Mouse (Mus musculus) kidney, postnatal 14 days (tissue): ENCODE measurements around the gene Ubox5.
A peak's percentile ranks its signal among the peaks of the same experiment; 100 is the strongest.
"Not testable (repeated sequence)": the region's sequence is repeated elsewhere in the genome, so short reads cannot be mapped to it uniquely, and the experiment has no call there.

ENCODE experiments used
- DNase-seq: peaks from one replicate; pipeline ENCODE4 v3.0.0; 2022; ENCODE audit warnings: mixed read lengths

Gene Ubox5

DNA sequence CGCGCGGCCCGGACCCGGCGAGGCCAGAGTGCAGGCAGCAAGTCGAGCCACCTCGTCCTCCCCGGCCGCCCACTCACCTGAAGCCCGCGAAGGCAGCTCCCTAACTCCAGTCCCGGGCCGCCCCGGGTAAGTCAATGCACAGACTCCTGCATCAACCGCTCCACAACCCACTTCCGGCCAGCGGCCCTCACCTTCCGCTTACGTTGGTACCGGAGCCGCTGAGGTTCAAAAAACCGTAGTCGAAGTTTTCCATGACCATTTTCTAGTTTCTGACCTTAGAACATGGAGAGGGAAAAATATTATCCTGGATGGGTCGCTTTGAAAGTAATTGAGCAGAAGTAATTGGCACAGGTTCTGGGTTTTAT lies at the start of gene Ubox5, which contains the start of gene Fastkd5:
Gene Ubox5 (minus strand): TSS at position 200 of the 365 bp plus-strand sequence.
Gene Fastkd5 (minus strand): TSS at position 189 of the 365 bp plus-strand sequence.
- peak; percentile 94 for DNase-seq

DNA sequence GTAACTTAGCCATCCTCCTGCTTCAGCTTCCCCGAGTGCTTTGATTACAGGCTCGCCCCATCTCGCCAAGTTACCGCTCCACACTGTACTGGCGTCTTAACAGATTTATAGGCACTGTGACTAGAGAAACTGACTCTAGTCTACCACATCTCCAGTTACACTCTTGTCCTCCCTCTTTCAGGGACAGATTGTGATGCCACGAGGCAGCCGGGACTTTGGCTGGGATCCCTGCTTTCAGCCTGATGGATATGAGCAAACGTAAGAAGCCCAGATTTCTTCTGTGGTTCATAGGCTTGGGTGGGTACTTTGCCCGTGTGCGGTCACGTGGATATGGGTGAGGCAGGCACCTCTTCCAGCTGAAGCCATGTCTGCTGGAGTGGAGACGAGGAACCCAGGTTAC lies 49.3 kb upstream of the Ubox5 start:
- no peak for DNase-seq

DNA sequence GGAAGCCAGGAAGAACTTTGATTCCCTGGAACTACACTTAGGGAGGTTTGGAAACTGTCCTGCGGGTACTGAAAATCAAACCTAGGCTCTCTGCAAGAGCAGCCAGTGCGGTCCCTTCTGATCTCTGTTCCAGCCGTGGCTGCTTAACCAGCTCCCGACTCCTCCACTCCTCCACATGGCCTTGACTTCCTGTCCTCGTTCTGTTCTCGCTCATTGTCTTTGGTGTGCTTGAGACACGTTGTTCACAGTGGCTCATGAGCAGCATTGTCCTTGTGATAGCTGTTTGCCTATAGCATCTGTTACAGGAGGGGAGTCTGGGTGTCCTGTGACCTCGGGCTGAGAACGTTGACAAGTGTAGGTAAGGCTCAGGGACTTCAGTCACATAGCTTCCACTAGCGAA lies 47.4 kb upstream of the Ubox5 start:
- DNase-seq: no peak

DNA sequence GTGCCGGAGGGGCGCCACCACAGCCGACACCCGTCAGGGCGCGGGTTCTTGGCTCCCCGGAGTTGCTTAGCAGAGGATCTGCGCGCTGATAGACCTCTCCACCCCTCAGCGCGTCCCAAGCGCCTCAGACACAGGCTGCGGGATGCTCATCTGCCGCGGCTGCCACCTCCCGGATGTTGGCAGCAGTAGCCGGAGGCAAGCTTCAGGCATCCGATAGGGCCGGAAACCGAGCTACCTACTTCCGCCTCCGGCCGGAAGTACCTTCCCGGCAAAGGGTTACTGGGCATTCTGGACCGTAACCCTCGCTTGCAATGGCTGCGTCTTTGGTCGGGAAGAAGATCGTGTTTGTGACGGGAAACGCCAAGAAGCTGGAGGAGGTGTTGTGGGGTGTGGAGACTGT lies 37.7 kb upstream of the Ubox5 start, which contains the start of gene Itpa:
Gene Itpa (plus strand): TSS at position 52 of the 400 bp plus-strand sequence.
- peak; percentile 91 for DNase-seq

DNA sequence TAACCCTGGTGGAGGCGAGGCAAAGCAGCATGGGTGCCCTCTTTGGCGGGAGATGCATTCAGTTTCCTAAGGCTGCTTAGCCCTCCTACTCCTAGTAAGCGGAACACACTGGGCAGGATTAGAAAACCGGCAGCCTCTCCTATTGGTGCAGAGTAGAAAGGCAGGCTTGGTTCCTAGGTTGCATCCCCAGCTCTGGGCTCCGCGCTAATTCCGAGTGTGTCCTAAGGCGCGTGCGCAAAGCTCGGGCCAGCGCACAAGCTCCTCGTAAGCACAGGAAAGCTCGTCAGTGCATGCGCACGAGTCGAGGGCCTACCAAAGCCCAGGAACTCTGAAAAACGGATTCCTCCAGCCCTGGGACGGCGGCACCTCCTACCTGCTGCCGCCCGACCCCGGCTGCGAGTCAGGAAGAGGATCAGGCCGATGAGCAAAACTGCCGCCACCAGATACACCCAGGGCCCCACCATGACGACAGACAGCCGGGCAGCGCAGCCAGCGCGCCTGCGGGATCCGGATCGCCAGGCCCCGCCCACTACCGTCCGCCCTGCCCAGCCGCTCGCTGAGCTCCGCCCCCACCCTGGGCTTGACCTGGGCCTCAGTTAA lies 34.4 kb upstream of the Ubox5 start, which contains the start of gene Ddrgk1:
Gene Ddrgk1 (minus strand): TSS at position 558 of the 600 bp plus-strand sequence.
- peak; percentile 95 for DNase-seq

DNA sequence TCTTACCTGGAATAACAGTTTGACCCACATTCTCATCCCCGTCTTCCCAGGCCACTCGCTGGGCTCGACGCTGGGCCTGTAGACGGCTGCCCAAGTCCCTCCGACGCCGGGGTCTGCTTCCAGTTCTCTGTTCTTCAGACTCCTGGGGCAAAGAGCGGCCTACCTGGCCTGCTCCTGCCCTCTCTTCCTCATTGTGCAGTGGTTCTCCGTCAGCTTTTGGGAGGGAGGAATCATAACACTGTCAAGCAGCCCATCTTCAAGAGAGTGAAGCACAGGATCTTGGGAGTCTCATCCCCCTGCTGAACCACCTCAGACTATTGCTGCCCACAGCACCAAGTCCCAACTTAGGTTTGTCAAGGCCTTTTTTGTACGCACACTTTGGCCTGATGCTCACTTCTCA lies 33.5 kb upstream of the Ubox5 start:
- DNase-seq: no peak

DNA sequence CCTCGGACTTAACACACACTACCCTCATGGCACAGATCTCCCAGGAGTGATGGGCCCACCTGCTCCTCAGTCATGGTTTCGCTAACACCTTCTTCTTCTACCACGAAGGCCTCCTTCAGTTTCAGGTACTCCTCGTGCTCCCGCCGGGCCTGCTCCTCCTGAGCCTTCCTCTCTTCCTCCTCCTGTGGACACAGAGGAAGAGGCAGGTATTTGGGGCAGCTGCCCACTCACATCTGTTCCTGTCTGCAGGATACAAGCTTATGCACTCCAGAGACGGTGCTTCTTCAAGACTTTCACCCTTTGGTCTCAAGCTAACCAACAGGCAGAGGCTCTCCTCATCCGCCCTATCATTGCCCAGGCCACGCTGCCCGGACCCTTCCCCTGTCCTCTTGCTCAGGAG lies 28.7 kb upstream of the Ubox5 start:
- DNase-seq: no peak

DNA sequence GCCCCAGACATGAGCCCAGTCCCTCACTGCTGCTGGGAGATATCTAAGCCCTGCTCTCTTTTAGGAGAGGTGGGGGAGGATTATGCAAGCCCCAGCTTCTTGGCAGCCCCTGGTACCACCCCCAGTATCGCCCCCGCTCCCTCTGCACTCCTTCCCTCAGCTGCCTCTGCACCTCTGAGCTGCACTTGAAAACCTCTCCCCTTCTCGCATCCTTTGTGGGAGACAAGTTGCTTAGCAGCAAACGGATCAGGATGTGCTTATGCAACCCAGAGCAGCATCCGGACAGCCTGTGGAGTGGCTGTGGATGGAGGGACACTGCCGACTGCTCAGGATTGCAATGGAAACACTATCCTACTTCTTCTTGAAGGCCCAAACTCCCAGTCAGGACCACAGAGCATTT lies 27.7 kb upstream of the Ubox5 start:
- no peak for DNase-seq

DNA sequence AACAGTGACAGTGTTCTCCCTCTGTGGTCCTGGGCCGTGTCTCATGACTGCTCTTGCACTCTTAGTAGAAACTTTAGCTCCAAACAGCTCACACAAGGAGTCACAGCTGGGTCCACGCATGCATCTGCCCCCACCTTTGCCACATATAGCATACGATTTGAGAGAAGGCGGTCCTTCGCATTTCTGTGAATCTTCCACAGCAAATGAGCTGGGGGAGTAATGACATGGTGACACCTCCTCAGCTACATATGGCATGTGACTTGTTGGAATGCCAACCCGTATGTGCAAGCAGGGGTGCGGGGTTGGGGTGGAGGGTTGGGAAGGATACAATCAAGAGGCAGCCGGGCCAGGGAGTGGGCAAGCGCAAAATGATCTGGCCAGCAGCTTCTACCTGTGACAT lies 26.7 kb upstream of the Ubox5 start:
- no peak for DNase-seq

DNA sequence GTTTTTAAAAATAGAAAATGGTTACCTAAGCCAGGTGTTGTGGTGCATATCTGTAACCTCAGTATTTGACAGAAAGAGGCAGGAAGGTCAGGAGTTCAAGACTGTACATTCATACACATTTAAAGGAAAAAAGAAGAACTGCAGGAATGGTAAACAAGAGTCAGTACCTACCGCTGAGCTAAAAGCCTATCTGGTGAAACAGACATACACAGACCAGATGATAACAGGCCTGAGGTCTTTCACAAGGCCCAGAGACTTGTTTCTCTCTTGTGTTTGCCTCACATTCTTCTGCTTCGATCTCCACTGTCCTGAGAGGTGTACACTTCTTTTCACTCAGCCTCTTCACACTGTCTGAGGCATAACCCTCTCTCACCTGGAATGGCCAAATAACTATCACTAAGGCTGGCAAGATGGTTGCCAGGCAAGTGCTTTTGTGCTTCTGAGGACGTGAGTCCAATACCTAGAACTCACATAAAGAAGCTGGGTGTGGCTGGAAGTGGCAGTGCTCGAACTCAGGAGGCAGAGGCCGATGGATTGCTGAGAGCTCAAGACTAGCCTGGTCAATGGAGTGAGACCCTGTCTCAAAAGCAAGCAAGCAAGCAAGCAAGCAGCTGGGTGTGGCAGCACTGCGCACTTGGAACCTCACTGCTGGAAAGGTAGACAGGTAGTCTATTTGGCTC lies 26.0 kb upstream of the Ubox5 start:
- no peak for DNase-seq

DNA sequence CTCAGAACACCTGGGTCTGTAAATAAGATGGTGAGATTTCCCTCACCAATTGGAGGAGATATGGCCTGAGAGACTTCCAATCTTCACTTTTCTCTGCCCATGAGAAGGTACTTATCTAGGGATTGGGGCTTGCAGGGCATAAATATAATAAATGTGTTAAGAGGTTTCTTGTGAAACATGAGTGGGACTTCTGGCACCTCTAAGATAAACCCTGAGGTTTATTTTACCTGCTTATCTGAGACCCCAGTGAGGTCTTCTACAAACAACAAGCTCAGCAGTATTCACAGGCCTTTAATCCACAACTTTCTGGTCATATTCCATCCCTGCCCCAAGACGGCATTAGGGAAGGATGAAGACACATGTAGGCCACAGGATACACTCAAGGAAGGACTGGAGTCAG lies 23.9 kb upstream of the Ubox5 start:
- no peak for DNase-seq

DNA sequence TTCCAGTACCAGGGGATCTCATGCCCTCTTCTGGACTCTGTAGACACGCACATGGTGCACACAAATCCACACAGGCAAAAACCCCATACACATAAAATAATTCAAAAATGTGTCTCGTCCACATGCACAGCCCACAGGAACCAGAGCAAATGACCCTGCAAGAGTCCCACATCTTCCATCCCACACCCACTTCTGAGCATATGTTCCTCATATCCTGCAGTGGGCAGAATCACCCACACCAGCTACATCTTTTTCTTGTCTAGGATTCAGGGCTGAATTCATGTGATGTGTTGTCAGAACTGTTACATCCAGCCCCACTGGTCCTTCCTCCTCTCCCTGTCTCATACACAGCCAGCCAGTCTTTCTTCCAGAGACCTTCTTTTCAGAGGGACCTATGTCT lies 23.5 kb upstream of the Ubox5 start:
- no peak for DNase-seq

DNA sequence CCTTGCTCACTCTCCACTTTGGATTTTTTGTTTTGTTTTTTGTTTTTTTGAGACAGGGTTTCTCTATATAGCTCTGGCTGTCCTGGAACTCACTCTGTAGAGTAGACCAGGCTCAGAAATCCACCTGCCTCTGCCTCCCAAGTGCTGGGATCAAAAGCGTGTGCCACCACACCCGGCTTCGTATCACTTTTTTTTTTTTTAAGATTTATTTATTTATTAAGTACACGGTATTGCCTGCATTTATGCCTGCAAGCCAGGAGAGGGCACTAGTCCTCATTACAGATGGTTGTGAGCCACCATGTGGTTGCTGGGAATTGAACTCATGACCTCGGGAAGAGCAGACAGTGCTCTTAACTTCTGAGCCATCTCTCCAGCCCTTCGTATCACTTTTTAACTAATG lies 19.2 kb upstream of the Ubox5 start:
- DNase-seq: not testable (repeated sequence)

DNA sequence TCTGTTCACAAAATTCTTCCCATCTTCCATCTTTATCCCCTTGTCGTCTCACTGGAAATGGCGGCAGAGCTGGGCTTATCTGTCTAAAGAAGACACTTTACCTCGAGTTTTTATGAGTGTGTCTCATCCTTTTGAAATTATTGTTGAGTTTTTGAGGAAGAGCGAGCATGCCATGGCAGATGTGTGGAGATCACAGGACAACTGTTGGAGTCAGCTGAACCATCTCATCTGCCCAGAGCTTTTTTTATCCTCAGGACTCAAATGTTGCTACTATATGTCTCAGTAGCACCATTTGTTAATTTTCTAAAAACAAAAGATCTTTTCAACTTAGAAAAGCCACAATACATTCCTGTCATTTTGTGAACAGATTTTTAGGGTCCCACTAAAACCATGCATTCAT lies 15.4 kb upstream of the Ubox5 start:
- no peak for DNase-seq

DNA sequence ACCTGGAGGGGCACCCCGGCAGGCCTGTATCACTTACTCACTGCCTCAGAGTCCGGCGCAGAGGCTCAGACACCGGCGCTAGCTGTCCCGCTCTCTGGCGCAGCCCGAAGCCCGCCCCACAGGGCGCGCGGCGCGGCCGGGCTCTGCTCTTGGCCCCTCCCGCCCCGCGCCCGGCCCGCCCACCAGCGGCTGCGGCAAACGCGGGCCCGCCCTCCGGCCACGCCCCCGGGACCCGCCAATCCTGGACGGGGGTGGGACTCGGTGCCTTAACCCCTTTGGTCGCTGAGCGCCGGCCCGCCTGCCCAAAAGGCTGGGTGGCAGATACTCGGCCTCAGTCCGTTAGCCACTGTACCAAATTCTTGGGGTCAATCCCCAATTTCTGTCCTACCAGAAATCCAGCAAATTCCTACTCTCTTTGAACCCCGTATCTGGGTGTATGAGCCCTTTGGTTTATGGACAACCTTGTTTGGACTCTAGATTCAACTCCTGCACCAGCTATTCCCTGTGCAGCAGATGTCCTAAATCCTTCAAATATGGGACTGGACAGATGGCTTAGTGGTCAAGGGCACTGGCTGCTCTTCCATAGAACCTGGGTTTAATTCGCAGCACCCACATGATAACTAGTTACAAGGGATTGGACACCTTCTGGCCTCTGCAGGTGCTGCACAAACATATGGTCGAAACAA lies 13.0 kb upstream of the Ubox5 start, which contains the start of gene Lzts3:
Gene Lzts3 (minus strand): TSS at position 120 of the 686 bp plus-strand sequence.
- peak; percentile 96 for DNase-seq

DNA sequence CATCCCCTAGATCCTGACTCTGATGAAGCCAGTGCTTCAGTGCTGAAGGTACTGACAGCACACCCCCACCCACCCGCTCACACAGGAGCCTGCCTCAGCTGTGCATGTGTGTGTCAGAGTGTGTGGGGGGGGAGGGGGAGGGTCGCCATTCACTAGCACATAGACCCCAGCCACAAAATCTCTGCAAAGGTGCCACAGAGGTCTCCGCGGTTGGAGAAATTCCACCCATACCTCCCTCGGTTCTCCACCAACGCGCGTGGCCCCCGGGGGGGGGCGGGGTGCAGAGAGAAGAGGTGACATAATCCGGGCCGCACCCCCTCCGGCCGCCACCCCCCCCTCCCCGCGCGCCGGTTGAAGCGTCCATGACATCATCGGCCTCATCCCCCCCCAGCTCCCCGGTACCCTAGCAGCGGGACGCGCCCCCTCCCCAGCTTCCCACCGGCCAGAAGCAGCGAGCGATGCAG lies 12.4 kb upstream of the Ubox5 start:
- DNase-seq: no peak

DNA sequence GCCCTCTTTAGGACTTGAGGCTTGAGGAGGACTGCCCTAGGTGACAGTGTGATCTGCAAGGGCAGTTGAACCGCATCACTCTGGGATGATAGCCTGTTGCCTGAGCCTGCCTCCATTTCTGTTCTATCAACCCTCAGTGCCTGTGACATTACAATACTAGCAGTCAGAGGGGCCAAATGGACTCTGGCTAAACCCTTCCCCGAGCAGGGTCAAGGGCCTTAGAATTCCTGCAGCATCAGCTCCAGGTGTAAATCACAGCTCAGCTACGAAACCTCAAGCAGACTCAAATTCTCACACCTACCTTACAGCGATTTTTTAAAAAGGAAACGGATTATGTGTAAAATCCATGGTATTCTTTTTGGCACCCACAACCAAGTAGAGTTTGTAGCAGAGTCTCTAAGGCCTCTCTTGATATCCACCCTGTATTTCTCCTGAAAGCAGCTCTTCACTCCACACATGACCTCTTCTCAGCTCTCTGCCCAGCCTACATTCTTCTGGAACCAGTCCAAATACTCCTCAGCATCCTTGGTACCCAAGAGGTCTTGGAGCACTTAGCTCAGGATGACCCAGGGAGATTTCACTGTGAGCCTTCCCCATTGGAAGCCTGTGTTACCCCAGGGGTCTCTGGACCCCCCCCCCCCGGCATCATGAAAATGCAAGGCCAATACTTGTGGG lies 11.7 kb upstream of the Ubox5 start:
- DNase-seq: peak; percentile 36

DNA sequence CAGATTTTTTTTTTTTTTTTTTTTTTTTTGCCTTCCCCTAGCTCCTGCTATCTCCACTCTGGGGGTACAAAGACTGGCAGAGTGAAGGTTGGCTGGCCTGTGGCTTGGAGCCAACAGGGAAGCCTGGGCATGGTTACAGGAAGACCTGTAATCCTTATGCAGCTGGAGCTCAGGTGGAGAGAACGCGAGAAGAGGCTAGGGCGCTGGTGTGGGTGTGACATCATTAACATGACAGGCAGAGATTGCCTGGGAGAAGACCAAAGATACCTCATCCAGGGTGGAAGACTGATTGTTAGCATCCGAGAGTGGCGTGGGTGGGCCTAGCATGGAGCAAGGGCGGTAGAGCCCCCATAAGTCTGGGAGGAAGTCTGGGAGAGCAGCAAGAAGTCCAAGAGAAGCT lies 9.4 kb upstream of the Ubox5 start:
- peak; percentile 66 for DNase-seq

DNA sequence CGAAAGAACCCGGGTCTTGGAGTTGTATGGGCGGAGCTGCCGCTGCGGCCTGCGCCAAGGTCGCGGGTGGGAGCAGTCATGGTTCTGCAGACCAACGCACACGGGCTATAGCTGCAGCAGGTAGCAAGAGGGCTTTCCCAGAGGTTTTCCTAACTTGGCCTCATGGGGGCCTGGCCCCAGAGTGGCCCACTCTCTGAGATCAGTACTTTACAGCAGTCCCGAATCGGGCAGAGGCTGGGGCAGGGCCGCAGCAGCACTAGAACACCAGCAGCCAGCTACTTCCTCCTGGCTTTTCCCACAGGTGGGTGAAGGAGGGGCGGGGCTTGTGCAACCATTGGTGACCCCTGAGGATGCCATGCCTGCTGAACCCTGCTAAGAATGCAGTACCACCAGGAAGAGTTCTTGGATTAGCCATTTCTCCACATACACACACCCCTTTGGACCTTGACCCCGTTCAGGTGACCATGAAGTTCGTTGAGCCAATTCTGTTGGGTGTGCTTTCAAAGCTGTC lies 8.3 kb upstream of the Ubox5 start:
- peak; percentile 94 for DNase-seq

DNA sequence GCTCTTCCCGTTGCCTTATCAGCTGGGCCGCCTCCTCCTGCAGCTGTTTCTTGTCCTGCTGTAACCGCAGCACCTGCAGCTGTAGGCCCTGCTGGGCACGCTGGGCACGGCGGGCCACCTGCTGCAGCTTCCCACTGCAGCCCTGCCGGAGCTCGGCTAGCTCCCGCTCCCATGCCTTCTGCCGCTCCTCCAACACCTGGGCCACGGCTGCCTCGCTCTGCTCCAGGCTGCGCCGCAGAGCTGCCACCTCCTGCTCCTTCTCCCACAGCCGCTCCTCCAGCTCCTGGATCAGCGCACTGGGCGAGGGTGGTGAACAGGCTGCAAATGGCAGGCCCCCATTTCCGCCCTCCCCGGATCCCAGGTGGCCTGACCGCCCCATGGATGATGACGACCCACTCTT lies 6.0 kb upstream of the Ubox5 start:
- DNase-seq: no peak

DNA sequence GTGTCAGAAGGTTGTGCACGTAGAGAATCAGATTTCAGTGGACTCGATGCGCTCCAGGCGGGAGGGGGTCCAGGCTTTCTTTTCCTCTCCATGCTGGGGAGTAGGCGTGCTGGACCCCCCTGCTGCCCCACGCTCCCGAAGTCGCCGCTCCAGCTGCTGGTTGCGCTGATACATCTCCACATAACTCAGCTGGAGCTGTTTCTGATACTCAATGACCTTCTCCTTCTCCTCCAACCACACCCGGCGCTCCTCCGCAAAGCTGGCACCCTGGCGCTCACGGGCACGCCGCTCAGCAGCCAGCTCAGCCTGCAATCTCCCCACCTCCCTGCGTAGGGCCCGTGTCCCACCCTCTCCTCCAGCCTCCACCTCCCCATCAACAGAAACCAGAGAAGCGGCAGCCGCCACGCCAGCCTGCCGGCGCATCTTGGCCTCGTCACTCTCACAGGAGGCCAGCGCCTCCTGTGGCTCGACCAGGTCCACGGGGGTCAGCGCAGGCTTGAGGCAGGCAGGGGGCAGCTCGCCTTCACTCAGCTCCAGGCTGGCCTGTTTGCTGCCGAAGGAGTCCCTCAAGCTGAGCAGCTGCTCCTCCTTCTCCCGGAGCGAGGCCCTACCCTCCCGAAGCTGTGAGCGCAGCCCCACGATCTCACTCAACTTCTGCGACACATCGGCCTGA lies 5.0 kb upstream of the Ubox5 start:
- no peak for DNase-seq

DNA sequence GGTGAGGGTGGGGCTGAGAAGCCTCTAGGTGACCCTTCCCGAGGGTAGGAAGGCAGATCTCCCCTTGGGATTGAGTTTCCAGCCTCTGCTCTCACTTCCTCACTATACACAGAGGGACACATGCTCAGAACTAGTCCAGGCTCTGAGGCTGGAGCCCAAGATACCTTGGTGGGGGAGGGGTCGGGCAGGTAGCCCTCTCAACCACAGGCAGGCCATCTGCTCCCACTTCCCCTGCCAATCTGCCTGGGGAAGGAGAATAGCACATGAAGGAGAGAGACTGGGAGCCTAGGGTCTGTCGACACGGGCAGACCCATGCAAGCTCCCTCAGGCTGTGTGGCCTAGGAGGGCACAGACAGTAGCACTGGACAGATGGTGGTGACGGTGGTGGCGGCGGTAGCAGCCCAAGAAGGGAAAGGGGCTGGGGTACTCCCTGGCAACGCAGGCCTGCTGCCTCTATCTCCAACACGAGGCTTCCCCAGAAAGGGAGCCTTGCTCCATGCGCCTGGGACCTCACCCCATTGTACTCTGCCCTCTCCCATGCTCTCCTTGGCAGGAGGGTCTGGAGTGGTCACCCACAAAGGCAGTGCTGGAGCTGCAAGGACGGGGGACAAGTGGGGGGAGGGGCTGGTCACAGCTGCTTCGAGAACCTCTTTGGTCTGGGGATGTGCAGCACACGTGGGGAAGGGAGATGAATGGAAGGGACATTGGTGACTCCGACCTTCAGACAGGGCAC lies 4.3 kb upstream of the Ubox5 start:
- no peak for DNase-seq
